ENCODE assay signal across 34 mouse cellular contexts in genomic region chr14:44869686-44870085, GRCm38 (mm10). TPM values are rescaled to one million over a fixed set of nuclear protein-coding genes. Genes with fewer than 3 reads are reported as not detected.
DNase-seq lines count a peak whose midpoint lies in the region; ATAC-seq and TF ChIP-seq lines count a peak whose summit lies in the region.
"Had no signal": no experiment of that assay in that cellular context is flagged by ENCODE, and none has a peak within 500 bp of the region (broad histone marks: within the 10 kb centered on the region; RNA-seq: fewer than 3 reads in every experiment).

No protein-coding gene starts in this region.

- TF ChIP-seq POLR2A in lung, adult 2 months (IDR thresholded peaks at IDR 0.05; ENCODE audit: borderline replicate concordance, extremely low read depth, low read depth, low read length), result no peak

- DNase-seq in heart, adult 11 months, result peak; percentile 46
- DNase-seq in heart, postnatal 36 days, result no peak
- peak; percentile 17 for DNase-seq in lung, adult 2 months
- DNase-seq in lung, postnatal 10 days, result peak; percentile 36
- no peak for DNase-seq in liver, postnatal 0 days
- DNase-seq: cerebellum, adult 2 months; cerebellum, postnatal 14 days; gastrocnemius, adult 2 months; heart, postnatal 14 days; kidney, adult 18-20 months; kidney, postnatal 36 days; liver, embryonic 13.5 days; right cerebral cortex, adult 18-20 months; thymus, adult 18-20 months; thymus, postnatal 25 days had no signal

- H3K36me3 ChIP-seq in midbrain, embryonic 15.5 days (replicated peaks), result no peaks in the 10 kb centered on the region
- no peaks in the 10 kb centered on the region for H3K36me3 ChIP-seq in liver, postnatal 0 days (replicated peaks; ENCODE audit: insufficient read depth, low read length)
- no peaks in the 10 kb centered on the region for H3K36me3 ChIP-seq in forebrain, embryonic 12.5 days (replicated peaks)
- H3K36me3 ChIP-seq: forebrain, embryonic 10.5 days; limb, embryonic 10.5 days; limb, embryonic 15.5 days; liver, embryonic 13.5 days; midbrain, embryonic 10.5 days; neural tube, embryonic 12.5 days had no signal

- no peak overlapping the region for H3K4me3 ChIP-seq in lung, adult 2 months (replicated peaks; ENCODE audit: extremely low read depth, low read depth, low read length)
- H3K4me3 ChIP-seq in midbrain, embryonic 15.5 days, result no peak overlapping the region
- no peak overlapping the region for H3K4me3 ChIP-seq in liver, postnatal 0 days (ENCODE audit: low read depth, low read length)
- no peak overlapping the region for H3K4me3 ChIP-seq in forebrain, embryonic 12.5 days (replicated peaks)
- H3K4me3 ChIP-seq: forebrain, embryonic 10.5 days; gastrocnemius, adult 2 months; layer of hippocampus, adult 2 months; limb, embryonic 10.5 days; limb, embryonic 15.5 days; liver, embryonic 13.5 days; midbrain, embryonic 10.5 days; neural tube, embryonic 12.5 days had no signal

- H3K9me3 ChIP-seq in midbrain, embryonic 15.5 days, result no peaks in the 10 kb centered on the region
- H3K9me3 ChIP-seq in liver, postnatal 0 days (ENCODE audit: low read length), result no peaks in the 10 kb centered on the region
- no peaks in the 10 kb centered on the region for H3K9me3 ChIP-seq in forebrain, embryonic 12.5 days
- H3K9me3 ChIP-seq: forebrain, embryonic 10.5 days; limb, embryonic 10.5 days; limb, embryonic 15.5 days; liver, embryonic 13.5 days; midbrain, embryonic 10.5 days; neural tube, embryonic 12.5 days had no signal

- H3K27me3 ChIP-seq in midbrain, embryonic 15.5 days (replicated peaks), result no peaks in the 10 kb centered on the region
- no peaks in the 10 kb centered on the region for H3K27me3 ChIP-seq in liver, postnatal 0 days (ENCODE audit: insufficient read depth, low read length)
- H3K27me3 ChIP-seq in forebrain, embryonic 12.5 days, result no peaks in the 10 kb centered on the region
- H3K27me3 ChIP-seq: limb, embryonic 15.5 days; liver, embryonic 13.5 days; neural tube, embryonic 12.5 days had no signal

- no peaks in the 10 kb centered on the region; the same call in 1 of the 2 replicates for H3K4me1 ChIP-seq in lung, adult 2 months (ENCODE audit: control insufficient read depth, insufficient read depth, low read length)
- no peaks in the 10 kb centered on the region for H3K4me1 ChIP-seq in midbrain, embryonic 15.5 days
- H3K4me1 ChIP-seq in liver, postnatal 0 days (ENCODE audit: insufficient read depth), result no peaks in the 10 kb centered on the region
- no peaks in the 10 kb centered on the region for H3K4me1 ChIP-seq in forebrain, embryonic 12.5 days
- H3K4me1 ChIP-seq: forebrain, embryonic 10.5 days; limb, embryonic 10.5 days; limb, embryonic 15.5 days; liver, embryonic 13.5 days; midbrain, embryonic 10.5 days; neural tube, embryonic 12.5 days had no signal

- no peak for ATAC-seq in midbrain, embryonic 15.5 days (replicated peaks)
- no peak for ATAC-seq in liver, postnatal 0 days
- ATAC-seq in forebrain, embryonic 12.5 days (ENCODE audit: low FRiP score), result no peak
- ATAC-seq: forebrain, embryonic 16.5 days; hindbrain, embryonic 16.5 days; midbrain, embryonic 16.5 days; Patski had no signal

- no peak overlapping the region for H3K4me2 ChIP-seq in midbrain, embryonic 15.5 days
- no peak overlapping the region for H3K4me2 ChIP-seq in liver, postnatal 0 days (ENCODE audit: low read depth, low read length)
- no peak overlapping the region for H3K4me2 ChIP-seq in forebrain, embryonic 12.5 days
- H3K4me2 ChIP-seq: limb, embryonic 15.5 days; liver, embryonic 13.5 days; neural tube, embryonic 12.5 days had no signal

- H3K27ac ChIP-seq in midbrain, embryonic 15.5 days, result no peak overlapping the region
- H3K27ac ChIP-seq in liver, postnatal 0 days (ENCODE audit: low read depth), result no peak overlapping the region
- no peak overlapping the region for H3K27ac ChIP-seq in forebrain, embryonic 12.5 days
- H3K27ac ChIP-seq: forebrain, embryonic 10.5 days; gastrocnemius, adult 2 months; layer of hippocampus, adult 2 months; limb, embryonic 10.5 days; limb, embryonic 15.5 days; liver, embryonic 13.5 days; midbrain, embryonic 10.5 days; neural tube, embryonic 12.5 days; stomach, postnatal 0 days had no signal

- no peak for TF ChIP-seq EP300 in liver, postnatal 0 days (IDR thresholded peaks at IDR 0.05; ENCODE audit: low read depth)

- no peak for TF ChIP-seq CTCF in lung, adult 2 months (IDR thresholded peaks at IDR 0.05; ENCODE audit: insufficient read depth, low read length)
- TF ChIP-seq CTCF in liver, postnatal 0 days (IDR thresholded peaks at IDR 0.05; ENCODE audit: low read depth), result no peak

- 38% methylated on average over 6 of the region's 6 CpGs for WGBS in lung, adult 2 months
- 88% methylated on average over 6 of the region's 6 CpGs for WGBS in midbrain, embryonic 15.5 days
- 66% methylated on average over 6 of the region's 6 CpGs for WGBS in liver, postnatal 0 days (ENCODE audit: insufficient replicate concordance)
- WGBS in forebrain, embryonic 12.5 days, result 86% methylated on average over 6 of the region's 6 CpGs

- intact Hi-C loops in heart, postnatal 36 days (cut with DNase I), result no loop called here

- no peak overlapping the region for H3K9ac ChIP-seq in midbrain, embryonic 15.5 days
- H3K9ac ChIP-seq in liver, postnatal 0 days (replicated peaks), result no peak overlapping the region
- H3K9ac ChIP-seq in forebrain, embryonic 12.5 days, result no peak overlapping the region
- H3K9ac ChIP-seq: limb, embryonic 15.5 days; liver, embryonic 13.5 days; neural tube, embryonic 12.5 days had no signal

RNA-seq across cellular contexts. Expression of gene Ptgdr, which starts 10.5 kb away (rescaled TPM):
- not detected for total RNA-seq in heart, postnatal 36 days (2021)
- polyA plus RNA-seq in lung, adult 2 months (2012; rRNA removed), result not detected in 2 replicates
- polyA plus RNA-seq in midbrain, embryonic 15.5 days (2015; fragmentation: Nextera tagmentation; extraction: Ambion mirVana), result 0.43 and 0.52 TPM in 2 replicates
- not detected in 2 replicates for polyA plus RNA-seq in liver, postnatal 0 days (2015; fragmentation: Nextera tagmentation; extraction: Ambion mirVana)
- 0.08 and 0.19 TPM in 2 replicates for polyA plus RNA-seq in forebrain, embryonic 12.5 days (2016; fragmentation: Nextera tagmentation; extraction: Ambion mirVana)
- total RNA-seq: gastrocnemius, adult 2 months; gastrocnemius, postnatal 4 days; heart, postnatal 14 days; MEL had no signal
- polyA plus RNA-seq: forebrain, embryonic 10.5 days; heart, embryonic 14.5 days; hindbrain, embryonic 11.5 days; intestine, embryonic 14.5 days; kidney, embryonic 16.5 days; liver, embryonic 13.5 days; midbrain, embryonic 10.5 days; Patski had no signal

Comparison
In these comparisons a context has a peak if more than half of its experiments do, and no peak if none do; other contexts are left out.
1. DNase-seq: peak in heart, adult 11 months (single experiment), lung, adult 2 months (single experiment) and lung, postnatal 10 days (single experiment); none in heart, postnatal 36 days (0 of 2) and liver, postnatal 0 days (single experiment).